Mouse (Mus musculus) CD4-positive, CD25-positive, alpha-beta regulatory T cell, adult 2 months (primary cell): ENCODE data around the gene Tspan9.

ENCODE experiments used
- DNase-seq: peaks from one replicate; pipeline ENCODE4 v3.0.0-alpha.2; 2012; ENCODE audit warnings: low read depth, low spot score

Gene Tspan9

GRCm38 (mm10) chr6:127986357-127986756 is 157.0 kb downstream of the Tspan9 start:
- DNase-seq = no peak

- DNase-seq = no peak
Observed at GRCm38 (mm10) chr6:127981176-127981575, 162.2 kb downstream of the Tspan9 start.

GRCm38 (mm10) chr6:127980381-127981045 is 162.9 kb downstream of the Tspan9 start:
- no peak for DNase-seq

GRCm38 (mm10) chr6:127979831-127980230 is 163.6 kb downstream of the Tspan9 start:
- no peak for DNase-seq

GRCm38 (mm10) chr6:127978941-127979340 is 164.5 kb downstream of the Tspan9 start:
- DNase-seq = no peak

GRCm38 (mm10) chr6:127976695-127977094 is 166.7 kb downstream of the Tspan9 start:
- DNase-seq = no peak

- DNase-seq = no peak
Observed at GRCm38 (mm10) chr6:127974000-127974399, 169.4 kb downstream of the Tspan9 start.

- DNase-seq = no peak
Observed at GRCm38 (mm10) chr6:127973553-127973952, 169.8 kb downstream of the Tspan9 start.

GRCm38 (mm10) chr6:127971931-127972330 is 171.5 kb downstream of the Tspan9 start:
- DNase-seq = no peak

GRCm38 (mm10) chr6:127970848-127971247 is 172.5 kb downstream of the Tspan9 start:
- DNase-seq = no peak

GRCm38 (mm10) chr6:127970120-127970519 is 173.3 kb downstream of the Tspan9 start:
- DNase-seq = peak; percentile 83

GRCm38 (mm10) chr6:127969709-127970108 is 173.7 kb downstream of the Tspan9 start:
- no peak for DNase-seq

GRCm38 (mm10) chr6:127965497-127965896 is 177.9 kb downstream of the Tspan9 start:
- DNase-seq = no peak

- DNase-seq = no peak
Observed at GRCm38 (mm10) chr6:127960203-127960602, 183.2 kb downstream of the Tspan9 start.

GRCm38 (mm10) chr6:127956172-127956571 is 187.2 kb downstream of the Tspan9 start:
- DNase-seq = no peak

- DNase-seq = no peak
Observed at GRCm38 (mm10) chr6:127953071-127953470, 190.3 kb downstream of the Tspan9 start.

- DNase-seq = no peak
Observed at GRCm38 (mm10) chr6:127949885-127950284, 193.5 kb downstream of the Tspan9 start.

- DNase-seq = no peak
Observed at GRCm38 (mm10) chr6:127948656-127949055, 194.7 kb downstream of the Tspan9 start.

- DNase-seq = peak; percentile 64
Observed at GRCm38 (mm10) chr6:127945725-127946124, 197.7 kb downstream of the Tspan9 start.

- no peak for DNase-seq
Observed at GRCm38 (mm10) chr6:127942421-127942820, 201.0 kb downstream of the Tspan9 start.

GRCm38 (mm10) chr6:127935105-127935504 is 208.3 kb downstream of the Tspan9 start:
- DNase-seq = no peak

- no peak for DNase-seq
Observed at GRCm38 (mm10) chr6:127933841-127934240, 209.6 kb downstream of the Tspan9 start.

- no peak for DNase-seq
Observed at GRCm38 (mm10) chr6:127932697-127933096, 210.7 kb downstream of the Tspan9 start.

- no peak for DNase-seq
Observed at GRCm38 (mm10) chr6:127928682-127929081, 214.7 kb downstream of the Tspan9 start.
